Mouse (Mus musculus) gastrocnemius, adult 2 months (tissue): ENCODE results near the gene Card6. TPM values are rescaled to one million over a fixed set of nuclear protein-coding genes. Genes with fewer than 3 reads are reported as not detected.
"Not testable (repeated sequence)": the region's sequence is repeated elsewhere in the genome, so short reads cannot be mapped to it uniquely, and the experiment has no call there.

Experiments
- DNase-seq: peaks from one replicate; pipeline ENCODE4 v3.0.0; 2022
- H3K27ac ChIP-seq: fragments of 200-600 bp; 2 replicates; pipeline ENCODE4 v1.8.1; 2022; ENCODE audit warnings: mild to moderate bottlenecking
- H3K4me3 ChIP-seq: fragments of 200-600 bp; 2 replicates; pipeline ENCODE4 v1.8.1; 2022; ENCODE audit warnings: mild to moderate bottlenecking, moderate library complexity
- CTCF ChIP-seq: fragments of 200-600 bp; IDR thresholded peaks from 2 replicates; pipeline ENCODE4 v1.8.1; 2022; ENCODE audit warnings: antibody characterized with exemption, mild to moderate bottlenecking, moderate library complexity
- intact Hi-C: fragments of 180-260 bp; cut with DNase I; formaldehyde crosslinking; loops from one replicate; pipeline ENCODE4 v1.15.1; 2025
- total RNA-seq, 2 experiments: library from RNA; stranded (reverse); gene quantifications; 2 replicates each; pipeline ENCODE4 v1.2.3; 2021

The Card6 gene
- total RNA-seq, 2 experiments from 2014 or later, result 1.9 to 2.0 TPM

GRCm38 (mm10) chr15:5142047-5142446 is 33.7 kb upstream of the Card6 start:
- no peak overlapping the region for H3K4me3 ChIP-seq
- TF ChIP-seq CTCF, result no peak
- H3K27ac ChIP-seq, result peak overlapping the region; percentile 43; the same call in 1 of the 2 replicates
- DNase-seq, result no peak
- intact Hi-C loops, result no loop called here

GRCm38 (mm10) chr15:5140357-5140756 is 32.0 kb upstream of the Card6 start:
- no peak for TF ChIP-seq CTCF
- H3K27ac ChIP-seq, result no peak overlapping the region
- no peak for DNase-seq
- intact Hi-C loops, result no loop called here
- H3K4me3 ChIP-seq, result no peak overlapping the region

GRCm38 (mm10) chr15:5139863-5140262 is 31.5 kb upstream of the Card6 start:
- Histone ChIP-seq H3K4me3 (no peak overlapping the region), H3K27ac (no peak overlapping the region)
- TF ChIP-seq CTCF, result no peak
- intact Hi-C loops, result no loop called here
- DNase-seq, result no peak

- no peak for DNase-seq
- no peak for TF ChIP-seq CTCF
- H3K27ac ChIP-seq, result no peak overlapping the region
- H3K4me3 ChIP-seq, result no peak overlapping the region
- intact Hi-C loops, result no loop called here
Measured at GRCm38 (mm10) chr15:5139366-5139765, 31.0 kb upstream of the Card6 start.

- DNase-seq, result no peak
- intact Hi-C loops, result no loop called here
- TF ChIP-seq CTCF, result no peak
- H3K27ac ChIP-seq, result no peak overlapping the region
- no peak overlapping the region for H3K4me3 ChIP-seq
Measured at GRCm38 (mm10) chr15:5138021-5138856, 29.9 kb upstream of the Card6 start.

GRCm38 (mm10) chr15:5134945-5135483 is 26.7 kb upstream of the Card6 start:
- no peak overlapping the region for H3K4me3 ChIP-seq
- no peak for DNase-seq
- intact Hi-C loops, result no loop called here
- no peak overlapping the region for H3K27ac ChIP-seq
- TF ChIP-seq CTCF, result no peak

GRCm38 (mm10) chr15:5134179-5134578 is 25.8 kb upstream of the Card6 start:
- TF ChIP-seq CTCF, result no peak
- DNase-seq, result no peak
- intact Hi-C loops, result no loop called here
- Histone ChIP-seq H3K4me3 (no peak overlapping the region), H3K27ac (no peak overlapping the region)

- H3K27ac ChIP-seq, result no peak overlapping the region
- H3K4me3 ChIP-seq, result no peak overlapping the region
- intact Hi-C loops, result no loop called here
- DNase-seq, result no peak
- no peak for TF ChIP-seq CTCF
Measured at GRCm38 (mm10) chr15:5133301-5133700, 25.0 kb upstream of the Card6 start.

GRCm38 (mm10) chr15:5130887-5131668 is 22.7 kb upstream of the Card6 start:
- intact Hi-C loops, DNase-seq, H3K27ac ChIP-seq, H3K4me3 ChIP-seq: not testable (repeated sequence)

- DNase-seq, result no peak
- no peak overlapping the region for H3K27ac ChIP-seq
- TF ChIP-seq CTCF, result no peak
- intact Hi-C loops, result no loop called here
- no peak overlapping the region for H3K4me3 ChIP-seq
Measured at GRCm38 (mm10) chr15:5129111-5129805, 20.9 kb upstream of the Card6 start.

- intact Hi-C loops, result no loop called here
- TF ChIP-seq CTCF, result no peak
- no peak for DNase-seq
- no peak overlapping the region for H3K27ac ChIP-seq
- no peak overlapping the region for H3K4me3 ChIP-seq
Measured at GRCm38 (mm10) chr15:5128176-5128940, 20.0 kb upstream of the Card6 start.

GRCm38 (mm10) chr15:5127487-5127886 is 19.1 kb upstream of the Card6 start:
- no peak for DNase-seq
- no peak for TF ChIP-seq CTCF
- no peak overlapping the region for H3K27ac ChIP-seq
- intact Hi-C loops, result no loop called here
- no peak overlapping the region for H3K4me3 ChIP-seq
